Mouse (Mus musculus) heart, adult 9 months (tissue): Measurements from ENCODE around the gene Srsf1.
"Not testable (repeated sequence)": the region's sequence is repeated elsewhere in the genome, so short reads cannot be mapped to it uniquely, and the experiment has no call there.

Source experiments
- DNase-seq, 2 experiments: peaks; one replicate each; pipeline ENCODE4 v3.0.0; 2022; ENCODE audit warnings: low spot score in 2 of 2

Gene Srsf1

GRCm38 (mm10) chr11:88039066-88039465 lies 8.1 kb upstream of the Srsf1 start:
- DNase-seq = no peak

GRCm38 (mm10) chr11:88044314-88044713 lies 2.9 kb upstream of the Srsf1 start:
- DNase-seq = no peak

GRCm38 (mm10) chr11:88045159-88045558 lies 2.0 kb upstream of the Srsf1 start:
- not testable (repeated sequence) for DNase-seq

- DNase-seq = no peak
Observed at GRCm38 (mm10) chr11:88045878-88046277, 1.3 kb upstream of the Srsf1 start.

GRCm38 (mm10) chr11:88046323-88046937 lies 743 bp upstream of the Srsf1 start:
- no peak for DNase-seq

GRCm38 (mm10) chr11:88047871-88048531 lies 828 bp downstream of the Srsf1 start:
- peak; percentile 56 to 74 for DNase-seq

GRCm38 (mm10) chr11:88048961-88049670 lies 1.9 kb downstream of the Srsf1 start:
- no peak for DNase-seq

GRCm38 (mm10) chr11:88049732-88050131 lies 2.6 kb downstream of the Srsf1 start:
- no peak for DNase-seq

- no peak for DNase-seq
Observed at GRCm38 (mm10) chr11:88052638-88053037, 5.5 kb downstream of the Srsf1 start.

GRCm38 (mm10) chr11:88053821-88054220 lies 6.6 kb downstream of the Srsf1 start:
- no peak for DNase-seq

GRCm38 (mm10) chr11:88054589-88054988 lies 7.4 kb downstream of the Srsf1 start:
- DNase-seq = peak in 1 of 2 experiments; percentile 53

- no peak for DNase-seq
Observed at GRCm38 (mm10) chr11:88055777-88056176, 8.6 kb downstream of the Srsf1 start.

- DNase-seq = no peak
Observed at GRCm38 (mm10) chr11:88057788-88058187, 10.6 kb downstream of the Srsf1 start.

GRCm38 (mm10) chr11:88059141-88059540 lies 12.0 kb downstream of the Srsf1 start:
- peak; percentile 67 to 72 for DNase-seq

- DNase-seq = no peak
Observed at GRCm38 (mm10) chr11:88061892-88062625, 14.9 kb downstream of the Srsf1 start.

- no peak for DNase-seq
Observed at GRCm38 (mm10) chr11:88065732-88066131, 18.6 kb downstream of the Srsf1 start.

GRCm38 (mm10) chr11:88067191-88067585 lies 20.0 kb downstream of the Srsf1 start:
- no peak for DNase-seq

- DNase-seq = peak; percentile 75 to 81
Observed at GRCm38 (mm10) chr11:88067586-88068410, 20.6 kb downstream of the Srsf1 start, which contains the start of gene Vezf1. TSS of gene Vezf1 (plus strand) at chr11:88068279.

- DNase-seq = peak; percentile 82 to 86
Observed at GRCm38 (mm10) chr11:88068411-88069245, 21.5 kb downstream of the Srsf1 start.

GRCm38 (mm10) chr11:88069246-88069570 lies 22.0 kb downstream of the Srsf1 start:
- no peak for DNase-seq
